Mouse (Mus musculus): ENCODE measurements around the gene Mecr. TPM values are rescaled to one million over a fixed set of nuclear protein-coding genes. Genes with fewer than 3 reads are reported as not detected.

Gene Mecr
- polyA plus RNA-seq, 1 experiment = 38.6 TPM

- no peak for TF ChIP-seq TCF12 (IDR thresholded peaks at IDR 0.05; ENCODE audit: insufficient read depth, poor library complexity, severe bottlenecking)
- no peak for TF ChIP-seq POLR2AphosphoS2 (IDR thresholded peaks at IDR 0.05; ENCODE audit: insufficient read length, low read depth)
- TF ChIP-seq REST (IDR thresholded peaks at IDR 0.05; ENCODE audit: insufficient read depth, insufficient read length) = no peak
- no peak for TF ChIP-seq TCF3 (IDR thresholded peaks at IDR 0.05; ENCODE audit: insufficient read length, low read depth)
- peaks cover 27% of the 10 kb centered on the region for H3K27me3 ChIP-seq (ENCODE audit: control insufficient read depth, insufficient read depth, insufficient read length)
- H3K4me3 ChIP-seq = no peak overlapping the region
Observed at GRCm38 (mm10) chr4:131831546-131832045, 11.7 kb upstream of the Mecr start.

GRCm38 (mm10) chr4:131832759-131833407, 10.4 kb upstream of the Mecr start:
- no peak for TF ChIP-seq REST (IDR thresholded peaks at IDR 0.05; ENCODE audit: insufficient read depth, insufficient read length)
- no peak for TF ChIP-seq TCF3 (IDR thresholded peaks at IDR 0.05; ENCODE audit: insufficient read length, low read depth)
- Histone ChIP-seq H3ac (ENCODE audit: control insufficient read depth, insufficient read length) (no peak overlapping the region), H3K36me3 (ENCODE audit: control insufficient read depth, insufficient read depth) (no peaks in the 10 kb centered on the region), H3K79me2 (ENCODE audit: control insufficient read depth, insufficient read depth) (no peaks in the 10 kb centered on the region), H3K4me2 (ENCODE audit: low read depth) (no peak overlapping the region), H3K27me3 (ENCODE audit: control insufficient read depth, insufficient read depth, insufficient read length) (peaks cover 40% of the 10 kb centered on the region), H3K4me3 (no peak overlapping the region)

More at GRCm38 (mm10) chr4:131831546-131832045, 11.7 kb upstream of the Mecr start:
- Histone ChIP-seq H3K4me2 (ENCODE audit: low read depth) (no peak overlapping the region), H3ac (ENCODE audit: control insufficient read depth, insufficient read length) (no peak overlapping the region), H3K79me2 (ENCODE audit: control insufficient read depth, insufficient read depth) (no peaks in the 10 kb centered on the region), H3K36me3 (ENCODE audit: control insufficient read depth, insufficient read depth) (no peaks in the 10 kb centered on the region)

- Histone ChIP-seq H3K4me3 (no peak overlapping the region), H3K4me2 (ENCODE audit: low read depth) (no peak overlapping the region), H3K36me3 (ENCODE audit: control insufficient read depth, insufficient read depth) (no peaks in the 10 kb centered on the region), H3K27me3 (ENCODE audit: control insufficient read depth, insufficient read depth, insufficient read length) (peaks cover 43% of the 10 kb centered on the region), H3ac (ENCODE audit: control insufficient read depth, insufficient read length) (no peak overlapping the region), H3K79me2 (ENCODE audit: control insufficient read depth, insufficient read depth) (no peaks in the 10 kb centered on the region)
- no peak for TF ChIP-seq POLR2A (IDR thresholded peaks at IDR 0.05; ENCODE audit: insufficient read length, low read depth)
- no peak for TF ChIP-seq MYOD1 (IDR thresholded peaks at IDR 0.05; ENCODE audit: control insufficient read depth in 1 of 3, insufficient read length in 2 of 3, low read depth in 2 of 3)
- TF ChIP-seq CEBPB (IDR thresholded peaks at IDR 0.05; ENCODE audit: insufficient read depth, poor library complexity, severe bottlenecking) = no peak
- no peak for TF ChIP-seq POLR2AphosphoS2 (IDR thresholded peaks at IDR 0.05; ENCODE audit: insufficient read length, low read depth)
- TF ChIP-seq MAX (IDR thresholded peaks at IDR 0.05; ENCODE audit: low read depth) = no peak
- TF ChIP-seq TCF3 (IDR thresholded peaks at IDR 0.05; ENCODE audit: insufficient read length, low read depth) = no peak
- TF ChIP-seq TCF12 (IDR thresholded peaks at IDR 0.05; ENCODE audit: insufficient read depth, poor library complexity, severe bottlenecking) = no peak
- TF ChIP-seq MYOG (IDR thresholded peaks at IDR 0.05; ENCODE audit: control insufficient read depth in 1 of 3, insufficient read depth in 1 of 3, insufficient read length in 2 of 3, low read depth in 2 of 3) = no peak
- TF ChIP-seq SRF (IDR thresholded peaks at IDR 0.05; ENCODE audit: control insufficient read depth, insufficient read length, low read depth) = no peak
- TF ChIP-seq USF1 (IDR thresholded peaks at IDR 0.05; ENCODE audit: low read depth) = no peak
- TF ChIP-seq E2F4 (IDR thresholded peaks at IDR 0.05; ENCODE audit: insufficient read depth) = no peak
- no peak for TF ChIP-seq REST (IDR thresholded peaks at IDR 0.05; ENCODE audit: insufficient read depth, insufficient read length)
Observed at GRCm38 (mm10) chr4:131833971-131834609, 9.2 kb upstream of the Mecr start.

- peak overlapping the region; percentile 35 for H3ac ChIP-seq (ENCODE audit: control insufficient read depth, insufficient read length)
- no peaks in the 10 kb centered on the region for H3K79me2 ChIP-seq (ENCODE audit: control insufficient read depth, insufficient read depth)
- TF ChIP-seq MYOG (IDR thresholded peaks at IDR 0.05; ENCODE audit: control insufficient read depth in 1 of 3, insufficient read depth in 1 of 3, insufficient read length in 2 of 3, low read depth in 2 of 3) = peak in 1 of 3 experiments; percentile 5
- no peak for TF ChIP-seq POLR2A (IDR thresholded peaks at IDR 0.05; ENCODE audit: insufficient read length, low read depth)
- no peak overlapping the region for H3K4me3 ChIP-seq
- no peaks in the 10 kb centered on the region for H3K36me3 ChIP-seq (ENCODE audit: control insufficient read depth, insufficient read depth)
- H3K27me3 ChIP-seq (ENCODE audit: control insufficient read depth, insufficient read depth, insufficient read length) = peaks cover 45% of the 10 kb centered on the region
- H3K4me2 ChIP-seq (ENCODE audit: low read depth) = peak overlapping the region; percentile 77
Observed at GRCm38 (mm10) chr4:131836351-131836881, 6.9 kb upstream of the Mecr start.

- TF ChIP-seq MYOG (IDR thresholded peaks at IDR 0.05; ENCODE audit: control insufficient read depth in 1 of 3, insufficient read depth in 1 of 3, insufficient read length in 2 of 3, low read depth in 2 of 3) = peak in 1 of 3 experiments; percentile 14
- no peak for TF ChIP-seq POLR2AphosphoS2 (IDR thresholded peaks at IDR 0.05; ENCODE audit: insufficient read length, low read depth)
Observed at GRCm38 (mm10) chr4:131836891-131837491, 6.3 kb upstream of the Mecr start.

More at GRCm38 (mm10) chr4:131836891-131837491, 6.3 kb upstream of the Mecr start:
- Histone ChIP-seq H3K79me2 (ENCODE audit: control insufficient read depth, insufficient read depth) (no peaks in the 10 kb centered on the region), H3K36me3 (ENCODE audit: control insufficient read depth, insufficient read depth) (no peaks in the 10 kb centered on the region), H3K4me2 (ENCODE audit: low read depth) (peak overlapping the region; percentile 77), H3K27me3 (ENCODE audit: control insufficient read depth, insufficient read depth, insufficient read length) (peaks cover 43% of the 10 kb centered on the region), H3ac (ENCODE audit: control insufficient read depth, insufficient read length) (peak overlapping the region; percentile 35), H3K4me3 (peak overlapping the region; percentile 5)
